Mouse (Mus musculus) embryo, embryonic 10.5 days (tissue): Measurements from ENCODE around the gene Vmn1r21.
"Not testable (repeated sequence)": the region's sequence is repeated elsewhere in the genome, so short reads cannot be mapped to it uniquely, and the experiment has no call there.

Source experiments
- DNase-seq: peaks from one replicate; pipeline ENCODE4 v3.0.0-alpha.2; 2015; ENCODE audit warnings: low spot score

Vmn1r21 gene

DNA sequence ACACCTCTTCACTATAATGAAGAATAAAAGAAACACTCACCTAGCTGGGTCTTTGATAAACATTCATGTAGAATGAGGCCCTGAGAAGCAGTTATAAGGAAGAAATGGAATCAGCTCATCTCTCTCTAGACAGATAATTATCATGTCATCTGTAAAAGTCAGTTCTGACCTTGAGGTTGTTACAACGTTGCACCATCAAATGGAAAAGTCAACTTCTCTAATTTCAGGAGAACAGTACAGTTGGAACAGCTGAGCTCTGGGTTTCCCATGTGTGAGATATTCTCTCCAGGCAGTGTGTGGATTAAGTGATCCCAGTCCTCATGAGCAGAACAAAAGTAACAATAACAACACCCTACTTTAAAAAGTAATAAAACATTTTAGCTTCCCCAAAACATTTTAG, at the start of gene Vmn1r21:
Vmn1r21 (minus strand) TSS at position 58 of the 400 bp plus-strand sequence.
- no peak for DNase-seq

DNA sequence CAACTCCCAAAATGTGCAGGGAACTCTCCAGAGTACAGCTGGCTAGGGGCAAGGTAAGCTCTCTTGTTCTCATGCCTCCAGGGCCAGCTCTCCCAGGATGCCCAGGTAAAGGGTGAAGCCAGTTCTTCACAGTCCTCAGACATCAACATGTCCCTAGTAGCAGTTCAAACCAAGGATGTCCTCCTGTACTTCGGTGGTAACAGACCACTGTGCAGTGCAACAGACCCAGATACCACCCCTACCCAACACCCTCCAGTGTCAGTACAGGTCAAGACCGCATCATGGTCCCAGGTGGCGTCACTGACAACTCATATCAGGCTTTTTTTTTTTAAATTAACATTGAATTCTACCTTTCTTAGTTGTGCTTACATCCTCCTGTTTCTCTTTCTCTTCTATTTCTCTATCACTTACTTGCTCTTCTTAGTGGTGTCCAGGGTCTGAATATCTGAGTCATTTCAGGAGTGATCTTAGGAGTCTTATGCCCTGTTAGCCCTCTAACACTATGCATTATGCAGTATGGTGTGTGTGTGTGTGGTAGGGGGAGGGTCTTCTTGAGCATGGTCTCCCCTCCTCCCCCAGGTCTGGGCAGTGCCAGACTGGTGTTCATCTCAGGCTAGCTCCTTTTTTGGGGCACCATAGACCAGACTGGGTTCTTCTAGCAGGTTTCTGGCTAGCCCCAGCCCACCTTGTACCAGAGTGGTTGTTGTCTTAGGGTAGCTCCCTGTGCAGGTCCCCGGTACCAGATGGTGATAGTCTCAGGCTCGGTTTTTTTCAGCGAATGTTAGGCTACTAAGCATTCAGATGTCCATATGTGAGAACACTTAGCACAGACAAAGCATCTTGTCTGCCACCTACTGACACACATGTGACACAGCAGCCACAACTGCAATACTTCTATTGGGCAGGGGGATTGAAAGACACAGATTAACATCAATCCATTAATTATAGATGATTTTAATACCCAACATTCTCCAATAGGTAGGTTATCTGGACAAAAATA, 9.2 kb upstream of the Vmn1r21 start:
- DNase-seq = peak; percentile 71

DNA sequence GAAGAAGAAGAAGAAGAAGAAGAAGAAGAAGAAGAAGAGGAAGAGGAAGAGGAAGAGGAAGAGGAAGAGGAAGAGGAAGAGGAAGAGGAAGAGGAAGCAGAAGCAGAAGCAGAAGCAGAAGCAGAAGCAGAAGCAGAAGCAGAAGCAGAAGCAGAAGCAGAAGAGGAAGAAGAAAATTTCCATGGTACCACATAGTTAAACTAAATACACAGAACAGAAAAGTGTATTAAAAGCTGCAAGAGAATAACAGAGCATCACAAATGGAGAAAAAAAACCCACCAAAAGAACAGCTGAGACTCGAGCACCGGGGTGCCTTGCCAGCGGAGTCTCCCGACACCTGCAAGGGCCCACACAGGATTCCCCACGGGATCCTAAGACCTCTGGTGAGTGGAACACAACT, 1.0 kb upstream of the Vmn1r21 start:
- not testable (repeated sequence) for DNase-seq

DNA sequence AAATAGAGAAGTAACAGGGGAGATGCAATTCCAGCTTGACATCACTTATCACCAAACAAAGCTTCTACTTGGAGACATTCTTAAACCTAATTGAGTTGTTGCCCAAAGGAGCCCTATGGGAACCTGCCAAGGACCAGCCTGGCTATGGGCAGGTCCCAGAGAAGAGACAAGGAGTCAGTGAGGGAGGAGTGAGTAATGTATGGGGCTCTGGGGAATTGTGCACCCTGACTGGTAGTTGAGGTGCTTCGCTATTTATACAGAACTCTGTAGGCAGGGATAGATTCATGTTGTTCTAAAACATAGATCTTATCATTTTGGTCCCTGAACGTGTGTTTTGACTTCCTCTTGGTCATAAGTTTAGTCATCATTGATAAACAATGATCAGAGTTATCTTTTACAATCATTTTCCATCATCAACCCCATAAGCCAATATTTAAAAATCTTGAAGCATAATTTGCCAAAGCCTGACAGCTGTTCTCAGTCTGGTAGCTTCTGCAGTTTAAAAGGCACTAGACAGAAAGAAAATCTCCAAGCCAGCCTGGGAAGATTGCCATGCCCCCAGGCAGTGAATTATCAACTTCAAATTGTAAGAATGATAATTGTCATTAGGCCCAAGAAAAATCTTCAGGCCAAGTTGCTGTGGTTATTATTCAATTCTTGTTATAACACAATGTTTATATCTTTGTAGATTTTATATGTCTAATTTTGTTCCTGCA, 10.3 kb downstream of the Vmn1r21 start:
- no peak for DNase-seq

DNA sequence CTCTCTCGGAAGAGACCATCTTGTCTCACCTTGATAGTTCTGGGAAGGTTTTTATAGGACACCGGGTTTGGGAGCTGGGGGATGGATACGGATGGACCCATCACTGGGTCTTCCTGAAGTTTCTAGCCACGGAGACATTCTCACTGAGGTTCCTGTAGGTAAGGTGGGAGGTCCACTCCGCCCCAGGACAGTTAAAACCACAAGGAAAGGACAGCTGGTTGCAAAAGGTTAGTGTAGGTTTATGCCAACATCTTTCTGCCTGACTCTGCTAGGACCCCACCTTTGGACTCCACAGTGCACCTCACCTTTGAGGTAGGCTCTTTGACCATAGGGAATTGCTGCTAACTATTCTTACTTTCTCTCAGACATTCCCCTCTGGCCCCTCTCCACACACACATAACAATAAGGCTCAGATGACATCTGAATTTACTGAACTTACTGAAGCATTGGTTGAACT, 24.9 kb downstream of the Vmn1r21 start:
- no peak for DNase-seq

DNA sequence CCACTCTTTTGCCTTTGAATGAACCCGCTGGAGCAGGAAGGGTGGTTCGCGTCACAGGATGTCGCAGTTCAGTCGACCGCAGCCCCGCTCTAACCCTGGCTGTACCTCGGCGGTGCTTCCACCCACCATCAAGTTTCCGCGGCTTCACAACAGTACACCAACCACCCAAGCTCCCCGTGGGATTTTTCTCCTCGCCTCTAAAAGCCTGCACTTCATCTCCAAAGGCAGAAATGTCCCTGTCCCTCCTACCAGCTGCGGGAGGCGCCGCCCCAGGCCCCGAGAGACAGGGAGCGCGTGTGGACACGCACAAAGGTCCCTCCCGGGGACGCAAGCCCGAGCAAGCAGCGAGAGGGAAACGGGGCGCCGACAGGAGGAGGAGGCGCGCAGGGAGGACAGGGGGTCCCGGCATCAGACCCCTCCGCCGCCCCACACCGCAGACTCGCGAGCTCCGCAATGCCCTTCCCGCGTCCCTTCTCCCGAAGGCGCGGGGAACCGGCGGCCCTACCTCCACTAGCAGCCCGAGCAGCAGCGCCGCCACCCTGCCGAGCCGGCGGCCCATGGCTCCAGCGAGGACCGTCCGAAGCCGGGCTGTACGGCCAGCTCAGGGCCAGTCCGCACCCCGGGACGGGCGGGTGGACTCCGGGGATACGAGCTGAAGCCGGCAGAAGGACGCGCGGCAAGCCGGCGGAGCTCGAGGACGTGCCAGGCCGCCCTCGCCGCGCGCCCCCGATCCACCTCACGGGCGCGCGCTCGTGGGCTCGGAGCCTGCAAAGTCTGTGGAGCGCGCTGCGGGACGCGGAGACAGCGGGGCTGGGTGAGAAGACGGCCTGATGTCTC, 25.5 kb downstream of the Vmn1r21 start, which contains the start of gene Vopp1:
Vopp1 (minus strand) TSS at position 738 of the 837 bp plus-strand sequence.
- peak; percentile 80 for DNase-seq

DNA sequence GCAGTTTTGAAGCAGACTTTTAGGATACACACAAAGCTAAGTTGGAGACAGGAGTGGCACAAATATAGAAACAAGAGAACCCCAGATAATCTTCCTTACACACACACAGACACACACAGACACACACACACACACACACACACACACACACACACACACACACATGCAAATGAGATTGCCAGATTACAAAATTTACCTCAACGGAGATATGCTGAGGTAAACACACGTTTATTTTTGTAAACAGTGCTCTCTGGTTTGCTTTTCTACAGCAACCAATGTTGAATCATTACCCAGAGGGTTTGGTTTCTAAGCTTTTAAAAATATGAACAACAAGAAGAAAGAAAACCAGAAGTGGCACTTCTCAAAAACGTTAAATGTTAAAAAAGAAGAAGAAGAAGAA, 26.7 kb downstream of the Vmn1r21 start:
- DNase-seq = peak; percentile 7

DNA sequence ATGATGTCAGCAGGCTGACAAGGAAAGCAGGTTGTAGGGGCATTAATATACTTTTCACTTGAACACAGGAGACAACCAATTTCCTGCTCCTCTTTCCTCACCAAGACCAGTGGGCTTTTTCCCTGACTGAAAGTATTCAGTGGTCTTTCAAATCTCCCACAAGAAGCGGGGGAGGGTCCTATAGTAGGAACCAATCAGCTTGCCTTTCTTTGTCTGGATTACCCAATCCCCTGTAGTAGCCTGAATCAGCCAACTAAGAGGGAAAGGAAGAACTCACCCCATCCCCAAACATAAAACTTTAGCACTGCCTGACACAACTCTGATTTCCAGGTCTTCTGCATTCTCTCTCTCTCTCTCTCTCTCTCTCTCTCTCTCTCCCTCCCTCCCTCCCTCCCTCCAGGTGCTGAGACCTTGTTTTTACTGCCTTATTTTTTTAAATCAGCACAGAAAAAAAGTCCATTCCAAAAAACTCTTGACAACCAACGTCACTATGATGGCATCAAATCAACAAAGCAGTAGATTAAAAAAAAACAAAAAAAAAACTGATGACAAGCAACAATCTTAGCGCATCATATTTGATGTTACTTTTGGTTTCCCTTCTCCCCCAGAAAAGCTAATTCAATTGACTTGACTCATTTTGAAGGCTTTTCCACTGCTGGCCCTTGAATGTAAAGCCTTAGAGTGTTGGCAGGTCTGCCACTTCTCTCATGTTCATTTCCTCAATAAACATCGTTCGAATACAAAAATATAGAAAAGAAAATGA, 27.3 kb downstream of the Vmn1r21 start:
- DNase-seq = peak; percentile 88

DNA sequence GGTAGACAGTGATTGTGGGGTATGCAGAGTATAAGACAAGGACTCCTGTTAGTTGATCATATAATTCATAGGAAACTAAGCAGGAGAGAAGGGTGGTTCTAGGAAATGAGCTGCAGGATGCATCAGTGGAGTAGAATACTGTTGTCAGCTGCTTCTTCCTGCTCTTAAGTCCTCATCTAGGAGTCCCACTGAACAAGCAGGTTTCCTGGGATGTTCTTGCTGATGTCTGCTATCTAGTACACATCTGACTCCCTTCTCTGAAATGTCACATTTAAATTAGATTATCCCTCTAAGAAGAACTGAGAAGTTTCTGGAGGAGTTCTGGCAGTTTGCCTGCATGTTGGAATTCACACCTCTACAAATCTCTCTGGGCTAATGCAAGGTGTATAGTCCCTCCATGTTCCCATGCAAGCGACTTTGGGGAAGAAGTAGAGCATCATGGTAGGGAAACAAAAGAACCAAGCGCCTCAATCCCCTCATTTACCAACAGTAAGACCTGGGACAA, 35.7 kb downstream of the Vmn1r21 start:
- DNase-seq = no peak

DNA sequence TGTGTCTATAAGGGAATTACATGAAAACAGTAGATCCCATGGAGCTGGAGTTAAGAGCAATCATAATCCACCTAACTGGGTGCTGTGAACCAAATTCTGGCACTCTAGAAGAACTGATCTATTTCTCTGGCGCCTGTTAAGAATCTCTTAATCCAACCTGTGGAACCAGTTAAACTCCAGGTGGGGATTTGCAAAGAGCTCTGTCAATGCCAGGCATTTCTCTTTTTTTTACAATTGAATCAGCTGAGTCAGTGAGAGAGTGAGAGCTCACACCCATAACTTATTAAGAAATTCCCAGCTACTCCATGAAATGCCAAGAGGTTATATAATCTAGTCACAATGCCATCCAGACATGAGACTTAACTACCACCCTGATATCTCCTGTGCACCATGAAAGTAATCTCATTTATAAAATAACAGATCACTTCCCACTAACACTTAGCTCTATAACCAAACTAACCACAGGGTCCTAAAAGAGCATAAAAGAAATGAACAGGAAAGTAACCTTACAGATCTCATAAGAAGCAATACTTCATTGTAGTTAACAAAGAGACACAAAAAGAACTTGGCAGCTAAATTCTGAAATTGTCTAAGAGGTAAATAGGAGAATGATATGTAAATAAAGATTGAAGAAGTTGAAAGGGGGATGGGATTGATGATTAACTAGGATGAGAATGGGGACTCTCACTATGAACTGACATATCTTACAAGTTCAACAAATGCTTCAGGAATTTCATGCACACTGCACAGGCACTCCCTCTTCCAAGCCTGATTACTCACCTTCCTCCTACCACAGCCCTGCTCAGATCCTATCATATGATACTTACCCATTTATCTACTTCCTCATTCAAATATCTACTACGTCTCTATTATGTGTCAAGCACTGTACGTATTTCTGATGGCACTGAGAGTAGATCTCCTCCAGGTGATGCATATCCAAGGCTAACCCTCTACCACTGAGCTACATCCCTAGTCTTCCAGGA, 38.1 kb downstream of the Vmn1r21 start:
- DNase-seq = no peak

DNA sequence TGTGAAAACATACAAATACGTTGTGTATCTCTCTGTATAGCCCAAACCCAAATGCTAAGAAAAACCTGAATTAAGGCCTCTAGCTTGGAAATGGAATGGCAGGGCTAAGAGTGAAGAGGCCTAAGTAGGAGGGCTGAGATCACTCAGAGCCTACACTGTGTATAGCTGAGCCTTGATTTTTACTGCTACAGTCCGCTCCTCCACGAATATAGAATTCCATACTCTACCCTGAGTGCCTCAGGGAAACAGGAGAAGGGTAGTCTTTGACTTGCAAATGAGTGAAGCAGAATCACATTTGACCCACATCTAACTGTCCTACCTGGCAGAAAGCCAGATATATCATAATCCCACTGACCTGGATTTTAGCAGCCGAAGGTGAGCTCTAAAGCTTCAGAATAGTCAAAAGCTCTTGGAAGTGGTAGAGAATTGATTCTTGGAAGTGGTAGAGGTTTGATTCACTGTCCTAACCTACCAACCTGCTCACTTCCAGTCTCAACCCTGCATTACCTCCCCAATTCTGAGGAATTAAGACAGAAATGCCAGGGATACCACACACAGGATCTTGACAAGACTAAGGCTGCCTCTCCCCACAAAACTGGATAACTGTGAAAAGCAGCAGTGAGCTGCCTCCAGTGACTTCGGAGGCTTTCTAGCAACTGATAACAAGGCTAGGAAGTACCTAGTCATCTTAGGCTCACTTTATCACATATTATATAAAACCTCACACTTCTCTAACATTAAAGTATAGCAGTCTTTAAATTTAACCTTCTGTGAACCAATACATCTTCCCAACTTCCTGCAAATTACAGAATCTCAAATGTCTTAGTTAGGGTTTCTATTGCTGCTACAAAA, 44.7 kb downstream of the Vmn1r21 start:
- no peak for DNase-seq

DNA sequence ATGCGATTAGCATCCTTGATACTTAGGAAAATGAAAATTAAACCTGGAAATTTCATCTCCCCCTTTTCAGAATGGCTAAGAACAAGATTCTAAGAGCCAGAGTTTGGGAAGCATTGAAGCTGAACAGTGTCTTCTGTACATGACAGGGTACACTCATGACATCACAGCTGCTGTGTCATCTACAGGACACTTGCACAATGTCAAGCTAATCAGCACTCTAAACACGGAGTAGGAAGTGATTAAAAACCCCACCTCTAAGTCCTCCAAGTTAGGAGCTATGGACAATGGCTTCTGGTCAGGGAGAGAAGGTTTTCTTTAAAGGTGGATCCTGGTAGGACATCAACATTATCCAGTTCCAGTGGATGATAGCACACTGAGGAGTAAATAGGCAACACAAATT, 47.0 kb downstream of the Vmn1r21 start:
- DNase-seq = no peak

DNA sequence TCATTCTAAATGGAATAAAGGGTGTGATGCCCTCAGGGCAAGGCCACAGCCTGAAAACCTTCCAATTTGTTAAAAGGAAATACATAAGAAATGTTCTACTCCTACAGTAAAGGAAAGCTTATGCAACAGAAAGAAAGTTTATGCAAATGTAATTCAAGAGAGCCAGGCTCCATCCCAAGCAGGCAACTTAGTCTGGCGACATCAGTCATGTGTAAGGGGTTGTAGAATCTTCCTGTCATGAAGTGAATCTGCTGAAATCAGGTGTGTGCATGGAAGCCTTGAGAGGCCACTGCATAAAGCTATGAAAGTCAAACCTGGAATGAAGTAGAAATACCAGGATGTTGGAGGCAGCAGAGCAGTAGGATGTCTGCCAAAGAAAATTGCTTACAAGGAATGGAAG, 51.2 kb downstream of the Vmn1r21 start:
- DNase-seq = no peak

DNA sequence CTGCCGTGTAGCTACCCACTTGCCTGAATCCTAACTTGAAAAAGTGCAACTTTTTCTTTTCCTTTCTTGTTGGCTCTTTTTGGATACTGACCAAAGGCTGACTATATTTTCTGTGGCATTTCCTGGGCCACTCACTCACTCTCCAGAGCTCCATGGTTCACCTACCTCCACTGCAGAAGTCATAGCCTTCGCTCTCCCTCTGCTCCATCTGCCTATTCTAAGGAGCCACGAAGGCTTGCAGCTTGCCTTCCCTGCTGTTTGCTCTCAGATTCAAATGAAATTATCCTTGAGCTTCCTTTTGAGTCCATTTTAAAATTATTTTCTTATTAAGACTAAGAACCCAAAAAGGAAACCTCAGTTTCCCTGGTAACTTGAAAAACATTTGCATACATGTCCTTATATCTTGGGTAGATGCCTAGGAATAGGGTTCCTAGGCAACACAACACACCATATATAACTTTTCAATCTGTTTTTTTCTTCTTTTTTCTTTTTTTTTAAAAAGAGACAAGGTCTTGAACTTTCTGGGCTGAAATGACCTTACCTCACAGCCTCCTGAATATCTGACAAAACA, 53.2 kb downstream of the Vmn1r21 start:
- DNase-seq = no peak

DNA sequence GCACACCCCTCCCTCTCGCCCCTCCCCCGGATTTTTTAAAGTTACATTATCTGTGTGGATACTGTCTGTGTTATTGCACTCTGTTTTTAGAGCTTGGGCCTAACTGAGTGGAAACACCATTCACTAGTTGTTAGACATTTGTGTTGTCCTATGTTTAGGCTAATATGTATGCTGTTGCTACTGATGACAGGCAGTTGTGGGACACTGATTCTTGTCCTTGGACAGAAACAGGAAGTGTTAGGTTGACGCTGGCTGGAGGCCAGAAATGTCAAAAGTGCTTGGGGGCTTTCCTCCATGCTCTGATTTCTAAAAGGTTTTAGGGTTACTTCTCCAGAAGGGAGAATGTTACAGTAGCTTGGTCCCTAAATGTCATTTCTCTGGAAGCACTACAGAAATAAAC, 54.3 kb downstream of the Vmn1r21 start:
- no peak for DNase-seq
